Mouse (Mus musculus) brain, adult 2 months (tissue): ENCODE results near the gene Slc35f1.
A peak's percentile ranks its signal among the peaks of the same experiment; 100 is the strongest.
"Not testable (repeated sequence)": the region's sequence is repeated elsewhere in the genome, so short reads cannot be mapped to it uniquely, and the experiment has no call there.

Source experiments
- DNase-seq: peaks from one replicate; pipeline ENCODE4 v3.0.0; 2011; ENCODE audit warnings: low read depth, low spot score

Gene Slc35f1

DNA sequence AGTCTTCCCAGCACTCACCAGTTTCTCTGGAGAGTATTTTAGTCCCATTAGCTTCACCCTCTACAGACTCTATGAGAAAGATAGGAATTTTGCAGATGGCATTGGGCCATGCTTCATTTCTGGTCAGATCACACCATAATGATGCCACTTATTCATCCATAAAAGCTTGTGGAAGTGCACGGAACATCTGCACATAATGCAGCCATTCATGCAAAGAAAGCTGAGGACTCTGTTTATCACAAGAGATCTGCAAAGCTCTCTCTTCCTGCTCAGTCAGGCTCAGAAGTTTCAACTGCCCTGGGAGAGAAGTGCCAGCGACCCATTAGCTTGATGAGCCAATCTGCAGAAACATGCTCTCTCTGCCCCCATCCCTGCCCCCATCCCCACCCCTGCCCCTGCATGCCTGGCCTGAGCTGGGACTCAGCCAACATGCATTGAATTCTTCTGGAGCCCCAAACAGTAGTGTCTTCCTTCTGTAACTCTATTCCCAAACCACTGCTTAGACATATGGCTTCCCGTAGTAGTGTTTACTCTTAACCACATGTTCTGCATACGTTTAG lies 89.7 kb downstream of the Slc35f1 start:
- DNase-seq, result peak; percentile 87

DNA sequence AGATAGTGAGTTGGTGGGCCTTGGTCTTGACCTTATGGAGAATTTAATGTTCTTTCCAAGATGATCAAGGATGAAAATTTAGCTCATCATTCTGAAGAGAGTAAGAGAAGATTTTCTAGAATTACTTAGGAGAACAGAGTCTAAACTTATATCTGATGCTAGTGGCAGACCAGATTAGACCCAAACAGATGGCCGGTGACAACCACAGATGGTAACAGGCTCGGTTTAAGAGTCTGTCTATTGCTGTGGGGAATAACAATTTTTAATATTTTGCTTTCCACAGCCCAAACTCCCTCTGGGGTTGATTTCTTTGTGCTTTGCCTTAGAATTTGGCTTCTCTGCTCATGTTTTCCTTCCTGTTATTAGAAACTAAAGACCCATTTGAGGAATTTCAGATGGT lies 96.7 kb downstream of the Slc35f1 start:
- DNase-seq, result peak; percentile 84

DNA sequence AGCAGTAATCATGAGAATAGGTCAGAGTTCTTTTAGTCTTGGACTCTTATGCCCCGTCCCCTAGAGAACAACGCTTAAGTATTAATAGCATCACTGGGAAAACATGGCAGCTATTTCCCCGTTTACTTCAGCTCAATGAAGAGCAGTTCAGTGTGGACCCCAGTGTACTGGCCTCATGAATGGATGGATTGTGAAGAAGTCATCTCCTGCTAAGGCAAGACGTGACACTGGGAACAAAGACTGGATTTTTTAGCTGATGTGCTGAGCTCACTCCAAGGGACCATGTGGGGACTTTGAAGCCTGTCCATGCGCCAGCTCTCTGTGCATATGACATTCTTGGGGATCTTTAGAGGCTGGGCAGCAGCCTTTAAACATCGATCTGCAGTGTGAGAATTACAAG lies 101.2 kb downstream of the Slc35f1 start:
- DNase-seq, result peak; percentile 81

DNA sequence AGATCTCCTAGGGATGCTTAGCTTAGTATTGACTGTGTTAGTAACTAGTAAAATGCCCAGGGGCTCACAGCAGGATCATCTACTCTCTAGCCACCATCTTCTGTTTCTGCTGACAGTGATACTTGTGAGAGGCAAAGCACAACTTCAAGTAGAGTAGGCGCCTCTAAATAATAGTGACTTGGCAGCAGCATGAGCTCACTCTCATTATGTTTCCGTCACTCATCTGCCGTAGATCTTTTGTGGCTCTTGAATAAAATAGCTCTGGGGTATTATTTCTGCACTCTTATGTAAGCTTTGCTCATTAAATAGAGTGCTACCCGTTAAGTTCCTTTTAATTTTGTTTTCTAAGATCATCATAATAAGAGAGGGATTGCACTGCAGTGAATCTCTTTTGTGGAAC lies 107.1 kb downstream of the Slc35f1 start:
- DNase-seq, result peak; percentile 31

DNA sequence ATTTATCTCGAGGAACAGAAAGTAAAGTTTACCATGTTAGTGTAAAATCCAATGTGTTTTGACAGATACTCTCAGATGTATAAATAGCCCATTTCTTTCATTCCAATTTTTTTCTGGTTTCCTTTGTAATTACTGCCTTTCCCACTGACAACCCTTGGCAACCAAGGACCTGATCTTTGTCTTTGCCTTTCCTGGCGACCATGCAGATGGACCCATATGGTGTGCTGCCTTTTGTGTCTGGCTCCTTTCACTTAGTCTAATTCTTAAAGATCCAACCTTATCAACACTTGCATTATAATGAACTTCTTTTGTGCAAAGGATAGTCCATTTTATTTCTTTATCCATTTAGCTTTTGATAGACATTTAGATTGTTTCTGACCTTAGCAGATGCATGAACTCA lies 117.5 kb downstream of the Slc35f1 start:
- no peak for DNase-seq

DNA sequence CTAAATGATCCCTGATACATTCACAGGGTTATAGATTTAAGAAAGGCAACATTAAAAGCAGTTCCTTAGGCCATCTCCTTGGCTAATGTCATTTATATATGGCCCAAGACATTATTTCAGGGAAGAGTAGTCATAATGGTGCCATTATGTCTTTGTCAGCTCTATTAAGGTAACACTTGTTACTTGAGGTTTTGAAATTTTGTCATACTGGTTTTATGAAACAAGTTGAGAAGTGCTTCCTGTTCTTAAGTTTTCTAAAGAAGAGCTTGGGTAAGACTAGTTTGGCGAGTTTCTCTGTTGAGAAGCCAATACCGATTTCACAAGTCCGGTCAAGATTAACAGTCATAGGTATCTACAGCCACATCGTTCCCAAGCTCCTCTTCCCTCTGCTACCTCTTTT lies 122.5 kb downstream of the Slc35f1 start:
- DNase-seq, result no peak

DNA sequence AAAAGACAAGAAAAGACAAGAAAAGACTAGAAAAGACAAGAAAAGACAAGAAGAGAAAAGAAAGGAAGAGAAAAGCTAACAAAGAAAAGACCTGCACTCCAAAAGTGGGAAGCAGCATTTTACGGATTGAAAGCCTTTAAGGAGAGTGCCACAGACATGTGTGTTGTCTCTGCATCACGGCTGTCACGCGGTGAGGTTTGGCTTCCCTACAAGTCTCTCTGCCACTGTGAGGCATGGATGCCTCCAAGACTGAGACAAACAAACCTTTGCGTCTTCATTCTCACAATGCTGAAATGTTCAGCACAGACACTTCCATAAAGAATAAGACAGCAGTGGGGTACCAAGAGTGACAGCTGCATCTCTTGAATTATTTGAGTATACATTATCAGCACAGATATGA lies 124.0 kb downstream of the Slc35f1 start:
- peak; percentile 50 for DNase-seq

DNA sequence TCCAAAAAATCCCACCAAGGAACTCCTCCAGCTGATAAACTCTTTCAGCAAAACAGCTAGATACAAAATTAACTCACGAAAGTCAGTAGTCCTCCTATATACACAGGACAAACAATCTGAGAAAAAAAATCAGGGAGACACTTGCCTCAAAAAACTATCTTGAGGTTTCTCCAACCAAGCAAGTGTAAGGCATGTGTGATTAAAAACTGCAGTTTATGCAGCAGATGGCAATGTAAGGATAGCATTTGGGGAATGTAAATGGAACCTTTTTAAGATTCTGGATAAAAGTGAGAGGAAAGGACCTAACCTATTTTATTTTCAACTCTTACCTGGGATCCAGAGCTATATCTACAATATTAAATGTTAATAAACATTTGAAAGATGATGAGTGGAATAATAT lies 129.3 kb downstream of the Slc35f1 start:
- DNase-seq, result peak; percentile 60

DNA sequence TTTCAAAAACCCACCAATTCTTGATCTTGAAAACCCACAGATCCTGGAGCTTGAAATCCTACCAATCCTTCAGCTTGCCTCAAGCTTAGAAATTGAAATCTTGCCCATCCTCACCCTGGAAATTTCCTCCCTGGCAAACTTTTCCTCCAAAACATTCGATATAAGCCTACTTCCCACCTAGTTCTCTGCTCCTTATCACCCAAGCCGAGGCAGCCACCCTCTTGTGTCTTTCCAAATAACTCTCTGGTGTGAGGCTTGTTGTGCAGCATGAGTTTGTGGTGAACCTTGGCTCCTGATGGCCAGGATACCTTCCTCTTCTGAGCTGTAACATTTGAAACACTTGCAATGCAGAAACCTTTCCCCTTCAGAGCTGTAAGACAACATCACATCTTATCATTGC lies 132.6 kb downstream of the Slc35f1 start:
- peak; percentile 55 for DNase-seq

DNA sequence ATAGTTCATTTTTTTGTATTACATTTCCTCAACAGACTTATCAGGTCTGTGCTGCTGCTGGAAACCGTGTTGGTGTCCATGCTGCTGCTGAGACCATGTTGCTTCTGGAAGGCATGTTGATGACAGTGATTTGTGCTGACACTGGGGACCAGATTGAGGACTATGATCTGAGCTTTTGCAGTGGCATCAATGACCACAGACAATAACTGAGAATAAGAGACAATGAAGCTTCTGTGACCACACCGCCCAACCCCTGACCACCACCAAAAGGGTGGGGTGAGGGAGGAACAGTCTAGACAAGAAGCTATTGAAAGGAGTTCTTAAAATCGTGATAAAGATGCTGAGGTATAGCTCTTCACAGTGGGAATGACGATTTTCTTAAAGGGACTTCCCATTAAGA lies 135.4 kb downstream of the Slc35f1 start:
- no peak for DNase-seq

DNA sequence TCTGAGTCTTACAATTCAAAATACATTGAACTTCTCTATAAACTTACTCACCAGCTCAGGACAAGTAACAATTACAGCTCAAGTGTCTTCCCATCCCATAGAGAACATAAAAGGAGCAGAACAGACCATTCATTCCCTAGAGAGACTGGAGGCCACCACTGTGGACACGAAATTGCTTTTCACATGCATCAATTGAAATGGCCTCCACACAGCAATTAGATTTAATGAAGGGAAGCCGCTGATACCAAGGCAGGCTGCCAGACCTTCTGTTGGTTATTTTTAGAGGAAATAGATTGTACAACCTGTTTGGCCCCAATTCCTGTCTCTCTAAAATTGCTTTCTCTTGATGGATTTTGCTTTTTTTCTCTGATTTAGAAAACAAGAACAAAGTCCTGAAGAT lies 150.5 kb downstream of the Slc35f1 start:
- peak; percentile 56 for DNase-seq

DNA sequence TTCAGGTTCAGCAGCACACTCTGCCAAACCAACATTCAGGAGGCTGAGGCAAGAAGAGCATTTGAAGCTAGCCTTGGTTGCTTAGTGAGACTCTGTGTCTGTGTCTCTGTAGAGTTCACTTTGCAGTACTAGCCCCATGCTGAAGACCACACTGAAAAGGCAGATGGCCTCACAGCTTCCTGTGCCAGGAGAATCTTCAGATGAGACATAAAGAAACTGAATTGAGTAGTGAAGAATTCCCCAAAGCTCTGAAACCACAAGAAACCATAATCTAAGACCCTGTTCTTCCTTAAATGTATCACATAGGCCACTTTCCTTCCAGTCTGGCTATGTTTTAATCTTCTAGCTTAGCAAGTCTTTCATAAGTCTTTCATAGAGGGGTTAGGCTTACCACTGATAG lies 161.7 kb downstream of the Slc35f1 start:
- no peak for DNase-seq

DNA sequence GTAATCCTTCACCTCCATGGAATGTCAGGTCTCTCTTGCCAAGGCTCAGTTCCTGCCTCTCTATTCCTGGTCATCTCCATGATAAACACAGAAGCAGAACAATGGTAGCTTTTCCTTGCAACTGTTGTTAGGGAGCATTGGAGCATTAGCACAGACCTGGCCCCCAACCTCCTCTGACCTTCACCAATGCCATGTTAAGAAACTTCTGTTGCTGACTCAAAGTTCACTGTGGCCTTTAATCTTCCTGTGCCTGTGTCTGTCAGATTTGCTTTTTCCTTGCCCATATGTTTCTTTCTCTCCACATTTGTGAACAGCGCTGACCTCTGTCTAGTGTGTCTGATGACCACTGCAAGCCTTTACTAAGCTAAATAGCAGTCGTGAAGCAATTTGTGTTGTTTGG lies 170.5 kb downstream of the Slc35f1 start:
- DNase-seq, result no peak

DNA sequence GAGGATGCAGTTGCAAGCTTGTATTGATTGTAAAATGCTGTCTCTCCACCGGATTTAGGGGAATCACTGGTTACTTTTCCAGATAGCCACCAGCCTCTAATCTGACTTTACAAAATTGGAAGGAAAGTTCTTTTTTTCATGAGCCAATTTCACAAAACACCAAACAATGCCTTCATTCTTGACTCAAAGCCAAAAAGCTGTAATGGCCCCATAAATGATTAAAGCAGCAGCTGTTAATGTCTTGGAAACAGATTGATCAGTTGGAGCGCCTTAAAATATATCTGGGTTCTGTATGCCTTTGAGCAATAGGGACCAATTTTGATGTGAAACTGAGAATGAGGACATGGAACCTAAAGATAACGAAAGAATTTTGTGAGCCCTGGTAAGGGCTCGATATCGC lies 174.6 kb downstream of the Slc35f1 start:
- peak; percentile 35 for DNase-seq

DNA sequence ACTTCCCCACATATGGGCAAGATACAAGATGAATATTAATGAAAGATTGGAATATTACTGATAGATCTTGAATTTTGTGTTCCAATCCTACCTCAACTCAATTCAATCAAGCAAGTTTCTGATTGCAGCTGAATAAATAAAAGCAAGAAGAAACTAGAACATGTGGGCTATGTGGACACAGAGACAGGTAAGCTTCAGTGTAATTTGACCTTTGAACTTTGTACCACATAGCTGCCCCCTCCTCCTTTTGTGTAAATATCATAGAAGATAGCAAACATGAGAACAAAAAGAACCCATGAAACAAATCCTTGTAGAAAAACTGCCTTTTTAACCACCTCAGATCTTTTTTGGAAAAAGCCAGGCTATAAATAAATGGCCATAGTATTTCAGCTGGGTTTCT lies 180.8 kb downstream of the Slc35f1 start:
- no peak for DNase-seq

DNA sequence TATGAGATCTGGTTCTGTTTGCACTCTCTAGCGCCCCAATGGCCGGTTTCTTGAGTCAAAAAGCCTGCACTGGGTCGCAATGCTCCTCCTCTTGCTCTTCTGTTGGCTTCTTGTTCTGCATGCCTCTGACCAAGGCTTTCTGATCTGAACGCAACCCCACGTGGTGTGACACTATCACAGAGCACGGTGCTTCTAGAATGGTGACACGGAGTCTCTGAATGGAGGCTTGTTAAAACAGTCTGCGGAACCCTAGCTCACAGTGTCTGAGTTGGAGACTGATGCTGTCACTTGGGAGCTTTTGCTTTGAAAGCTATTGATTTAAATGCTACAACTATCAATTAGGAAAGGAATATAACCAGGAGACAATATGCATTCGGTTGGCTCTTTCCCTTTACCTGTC lies 183.8 kb downstream of the Slc35f1 start:
- DNase-seq, result no peak

DNA sequence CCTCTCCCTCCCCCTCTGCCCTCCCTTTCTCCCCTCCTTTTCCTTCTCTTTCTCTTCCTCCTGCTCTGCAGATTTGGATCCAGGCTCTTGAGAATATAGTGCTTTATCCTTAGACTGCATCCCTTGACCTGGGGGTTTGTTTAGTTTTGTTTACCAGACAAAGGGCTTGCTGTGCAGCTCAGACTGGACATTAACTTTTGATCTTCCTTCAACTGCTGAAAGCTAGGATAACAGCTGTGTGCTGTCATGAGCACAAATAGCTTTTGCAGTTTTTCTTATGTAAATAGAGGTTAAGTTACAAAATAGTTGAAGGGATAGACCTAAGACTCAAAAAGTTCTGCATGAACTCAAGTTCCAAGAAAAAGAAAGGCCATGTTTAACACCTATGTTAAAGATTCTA lies 184.4 kb downstream of the Slc35f1 start:
- DNase-seq, result no peak

DNA sequence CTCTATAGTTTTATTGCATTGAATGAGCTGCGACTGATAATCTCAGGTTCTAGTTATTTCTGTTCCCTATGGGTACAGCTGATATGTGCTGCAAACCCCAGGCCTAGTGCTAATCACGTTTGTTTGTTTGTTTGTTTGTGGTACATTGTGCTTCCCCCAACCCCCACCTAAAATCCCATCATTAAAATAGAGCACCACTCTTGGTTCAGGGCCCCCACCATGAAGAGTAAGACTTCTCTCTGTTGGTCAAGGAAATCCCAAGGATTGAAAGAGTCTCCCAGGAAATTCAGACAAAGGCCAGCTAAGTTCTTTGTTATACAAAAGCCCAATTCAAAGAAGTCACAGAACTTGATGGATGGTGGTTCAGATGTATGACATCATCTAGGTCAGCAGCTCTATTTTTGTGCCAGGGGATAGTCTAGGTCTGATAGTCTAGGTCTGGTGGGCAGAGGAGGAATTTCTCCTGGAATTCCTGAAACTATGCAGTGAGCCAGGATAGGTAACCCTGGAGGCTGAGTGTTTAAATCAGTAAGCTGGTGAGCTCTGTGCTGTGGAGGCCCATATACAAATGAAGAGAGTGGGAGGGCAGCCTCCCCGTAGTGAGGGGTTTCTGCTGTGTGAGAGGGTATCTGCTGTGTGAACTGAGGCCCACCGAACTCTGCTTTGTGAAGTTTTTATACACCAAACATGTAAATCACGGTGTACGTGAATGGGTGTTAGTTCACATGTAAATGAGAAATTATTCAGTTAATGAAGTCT lies 187.1 kb downstream of the Slc35f1 start:
- no peak for DNase-seq

DNA sequence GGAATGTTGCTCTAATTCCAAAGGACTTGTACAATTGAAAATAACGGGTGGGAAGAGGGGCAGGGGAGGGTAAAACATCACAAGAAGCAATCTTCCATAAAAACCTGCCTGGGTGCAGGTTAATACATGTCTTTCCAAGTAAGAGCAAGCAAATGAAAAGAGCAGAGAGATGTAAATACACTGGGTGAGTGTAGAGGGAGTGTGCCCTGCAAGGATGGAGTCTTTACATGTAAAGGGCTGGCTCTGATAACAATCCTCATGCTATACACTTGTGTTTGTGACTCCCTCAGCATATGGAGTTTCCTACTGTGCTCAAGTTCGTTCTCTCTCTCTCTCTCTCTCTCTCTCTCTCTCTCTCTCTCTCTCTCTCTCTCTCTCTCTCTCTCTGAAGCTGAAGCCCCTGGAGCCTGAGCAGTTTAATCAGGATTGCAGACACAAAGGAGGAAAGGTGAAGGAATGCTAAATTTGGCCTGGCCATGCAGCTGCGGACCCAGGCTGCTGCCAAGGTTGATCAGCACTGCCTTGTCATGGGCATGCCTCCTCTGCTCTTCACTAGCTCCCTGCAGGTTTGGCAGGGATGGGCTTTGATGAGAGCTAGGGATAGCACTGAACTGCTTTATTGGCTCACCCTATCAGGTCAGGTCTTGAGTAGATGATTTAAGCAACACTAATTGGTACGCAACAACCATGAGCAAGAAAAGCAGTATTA lies 187.9 kb downstream of the Slc35f1 start:
- no peak for DNase-seq

DNA sequence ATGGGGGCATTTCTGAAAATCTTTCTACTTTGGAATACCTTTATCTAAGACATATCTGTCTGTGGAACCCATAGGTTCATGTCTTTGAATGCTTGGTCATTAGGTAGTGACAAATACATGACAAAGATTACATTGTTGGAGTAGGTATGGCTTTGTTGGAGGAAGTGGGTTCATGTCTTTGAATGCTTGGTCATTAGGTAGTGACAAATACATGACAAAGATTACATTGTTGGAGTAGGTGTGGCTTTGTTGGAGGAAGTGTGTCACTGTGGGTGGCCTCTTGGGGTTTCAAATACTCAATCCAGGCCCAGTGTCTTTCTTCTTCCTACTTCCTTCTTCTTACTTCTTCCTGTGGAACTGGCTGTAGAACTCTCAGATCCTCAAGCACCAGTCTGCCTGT lies 206.4 kb downstream of the Slc35f1 start:
- not testable (repeated sequence) for DNase-seq

DNA sequence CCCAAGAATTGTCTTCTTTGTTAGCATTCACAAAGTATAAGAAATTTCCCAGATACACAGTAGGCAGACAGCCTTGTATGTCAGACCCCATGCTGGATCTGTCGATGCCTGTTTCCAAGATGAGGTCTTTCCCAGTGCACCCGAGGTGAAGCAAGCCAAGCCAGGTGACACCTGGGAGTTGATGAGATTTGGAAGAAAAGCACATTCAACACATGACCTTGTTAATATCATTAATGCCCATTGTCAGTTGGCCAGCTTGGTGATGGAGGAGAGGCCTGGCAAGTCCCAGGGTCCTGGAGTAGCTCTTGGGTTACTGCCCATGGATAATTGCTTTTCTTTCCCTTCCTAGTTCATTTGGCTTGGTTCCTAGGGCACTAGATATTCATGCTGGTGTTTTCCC lies 214.6 kb downstream of the Slc35f1 start:
- no peak for DNase-seq

DNA sequence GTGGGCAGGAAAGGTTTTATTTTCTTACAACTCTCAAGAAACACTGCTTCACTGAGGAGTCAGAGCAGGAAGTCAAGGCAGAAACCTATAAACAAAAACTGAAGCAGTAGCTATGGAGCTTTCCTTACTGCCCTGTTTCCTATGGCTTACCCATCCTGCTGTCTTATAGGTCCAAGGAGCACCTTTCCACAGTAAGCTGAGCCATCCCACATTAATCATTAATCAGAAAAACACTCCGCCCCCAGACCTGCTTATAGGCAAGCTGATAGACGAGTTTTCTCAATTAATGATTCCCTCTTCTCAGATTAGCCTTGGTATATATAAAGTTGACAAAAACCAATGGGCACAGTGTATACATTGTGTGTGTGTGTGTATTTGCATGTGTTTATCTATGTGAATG lies 221.4 kb downstream of the Slc35f1 start:
- no peak for DNase-seq

DNA sequence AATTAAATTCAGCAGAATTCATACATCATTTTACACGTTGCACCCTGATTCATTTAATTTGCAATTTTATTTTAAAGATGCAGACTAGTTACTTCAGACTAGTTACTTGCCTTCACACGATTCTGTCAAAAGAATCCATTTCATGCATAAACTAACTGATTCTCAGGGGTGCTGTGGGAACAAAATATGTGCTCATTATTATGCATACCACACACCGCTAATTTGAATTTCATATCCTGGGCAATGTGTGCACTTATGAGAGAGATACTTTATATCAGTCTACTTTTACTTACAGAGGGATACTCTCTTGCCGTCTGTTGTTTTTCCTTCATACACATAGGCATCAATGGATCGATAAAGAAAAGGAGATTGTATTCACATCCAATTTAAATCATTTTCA lies 228.4 kb downstream of the Slc35f1 start:
- no peak for DNase-seq
